In genomic region chr5:142976516-142976915, GRCm38 (mm10) we compare ENCODE assay signal across 10 mouse cellular contexts. TPM values are rescaled to one million over a fixed set of nuclear protein-coding genes. Genes with fewer than 3 reads are reported as not detected.
DNase-seq lines count a peak whose midpoint lies in the region; ATAC-seq lines count a peak whose summit lies in the region.
"Had no signal": no experiment of that assay in that cellular context is flagged by ENCODE, and none has a peak within 500 bp of the region (broad histone marks: within the 10 kb centered on the region; RNA-seq: fewer than 3 reads in every experiment).

No protein-coding gene starts in this region.

- H3K27ac ChIP-seq in limb, embryonic 10.5 days, result peak overlapping the region; percentile 9; the same call in 1 of the 2 replicates
- H3K27ac ChIP-seq: left cerebral cortex, adult 2 months had no signal

- H3K4me1 ChIP-seq in limb, embryonic 10.5 days, result peaks cover 19% of the 10 kb centered on the region

- no peaks in the 10 kb centered on the region for H3K27me3 ChIP-seq in limb, embryonic 10.5 days (ENCODE audit: low read depth, poor library complexity, severe bottlenecking)

- peak; percentile 15 for DNase-seq in adrenal gland, postnatal 10 days
- no peak for DNase-seq in adrenal gland, adult 2 months
- DNase-seq in kidney, adult 9 months, result peak; percentile 17
- no peak for DNase-seq in kidney, adult 8-10 months
- peak; percentile 47 to 66 for DNase-seq in heart, postnatal 14 days
- DNase-seq in limb, embryonic 10.5 days (ENCODE audit: low spot score), result no peak
- no peak for DNase-seq in frontal cortex, postnatal 25 days (ENCODE audit: low spot score in 2 of 2)

- no peak overlapping the region for H3K4me3 ChIP-seq in limb, embryonic 10.5 days
- H3K4me3 ChIP-seq: left cerebral cortex, adult 2 months had no signal

- intact Hi-C loops in heart, postnatal 14 days (cut with DNase I), result no loop called here

- no peaks in the 10 kb centered on the region for H3K9me3 ChIP-seq in limb, embryonic 10.5 days (replicated peaks)

- no peak for ATAC-seq in erythroblast, adult 5-6 weeks (replicated peaks; ENCODE audit: low FRiP score, poor library complexity, severe bottlenecking)

- 78% methylated on average over 5 of the region's 5 CpGs for WGBS in limb, embryonic 10.5 days

- H3K36me3 ChIP-seq in limb, embryonic 10.5 days, result peaks cover 34% of the 10 kb centered on the region

RNA-seq across cellular contexts. Expression of gene Fscn1, which starts 16.4 kb away (rescaled TPM):
- 100 to 1,000 TPM in 1 of 2 experiments, 10 to 100 TPM in 1; 85.6 to 125 TPM for total RNA-seq in adrenal gland, postnatal 10 days (2021)
- total RNA-seq in adrenal gland, adult 2 months (2021), result 10 to 100 TPM; 24.6 to 42.9 TPM
- 129 and 134 TPM in 2 replicates for polyA plus RNA-seq in adrenal gland, adult 2 months (2012; rRNA removed)
- total RNA-seq in heart, postnatal 14 days (2021), result 10 to 100 TPM; 47.3 to 68.9 TPM
- 806 and 864 TPM in 2 replicates for polyA plus RNA-seq in limb, embryonic 10.5 days (2016; fragmentation: Nextera tagmentation; extraction: Ambion mirVana)
- not detected in 2 replicates for total RNA-seq in erythroblast, adult 5-6 weeks (2015; ENCODE audit: low replicate concordance)
- total RNA-seq in erythroblast, adult 5-6 weeks (2017; ENCODE audit: low replicate concordance), result not detected in 2 replicates
- total RNA-seq: MEL had no signal

Comparison
In these comparisons a context has a peak if more than half of its experiments do, and no peak if none do; other contexts are left out.
1. DNase-seq: peak in adrenal gland, postnatal 10 days (single experiment), kidney, adult 9 months (single experiment) and heart, postnatal 14 days (2 of 2); none in adrenal gland, adult 2 months (single experiment), kidney, adult 8-10 months (0 of 2), limb, embryonic 10.5 days (single experiment) and frontal cortex, postnatal 25 days (0 of 2).
2. RNA of gene Fscn1, which starts 16.4 kb away (total RNA-seq): 85.6 to 125 TPM in adrenal gland, postnatal 10 days, 47.3 to 68.9 TPM in heart, postnatal 14 days and 24.6 to 42.9 TPM in adrenal gland, adult 2 months; not detected in erythroblast, adult 5-6 weeks; every median in the first group is over 10 times any median in the second.